Mouse (Mus musculus) hindbrain, embryonic 15.5 days (tissue): ENCODE measurements around the gene Dctn1. TPM values are rescaled to one million over a fixed set of nuclear protein-coding genes. Genes with fewer than 3 reads are reported as not detected.
A peak's percentile ranks its signal among the peaks of the same experiment; 100 is the strongest.
"Not testable (repeated sequence)": the region's sequence is repeated elsewhere in the genome, so short reads cannot be mapped to it uniquely, and the experiment has no call there.

Source experiments
- ATAC-seq: fragments of 200-750 bp; cut with Nextera tagmentation; 2 replicates; pipeline ENCODE4 v1.8.0; 2017; ENCODE audit warnings: low read depth, moderate number of reproducible peaks, moderate TSS enrichment; ENCODE audit not compliant: low FRiP score
- H3K27ac ChIP-seq: fragments of 300-500 bp; sonication (generic); replicated peaks from 2 replicates; pipeline ENCODE4 v1.5.1; 2015; ENCODE audit warnings: mild to moderate bottlenecking, inconsistent platforms
- H3K27me3 ChIP-seq: fragments of 300-500 bp; sonication (generic); 2 replicates; pipeline ENCODE4 v1.6.1; 2015; ENCODE audit warnings: control low read depth, inconsistent platforms
- H3K36me3 ChIP-seq: fragments of 300-500 bp; sonication (generic); 2 replicates; pipeline ENCODE4 v1.6.1; 2015; ENCODE audit warnings: control low read depth, inconsistent platforms
- H3K4me1 ChIP-seq: fragments of 300-500 bp; sonication (generic); replicated peaks from 2 replicates; pipeline ENCODE4 v1.6.1; 2015; ENCODE audit warnings: control low read depth, inconsistent platforms
- H3K4me2 ChIP-seq: fragments of 300-500 bp; sonication (generic); 2 replicates; pipeline ENCODE4 v1.6.1; 2015; ENCODE audit warnings: moderate library complexity, mild to moderate bottlenecking, inconsistent platforms
- H3K4me3 ChIP-seq: fragments of 300-500 bp; sonication (generic); 2 replicates; pipeline ENCODE4 v1.5.1; 2015; ENCODE audit warnings: mild to moderate bottlenecking, inconsistent platforms
- H3K9ac ChIP-seq: fragments of 300-500 bp; sonication (generic); 2 replicates; pipeline ENCODE4 v1.6.1; 2015; ENCODE audit warnings: inconsistent platforms
- H3K9me3 ChIP-seq: fragments of 300-500 bp; sonication (generic); 2 replicates; pipeline ENCODE4 v1.6.1; 2016; ENCODE audit warnings: control low read depth, inconsistent platforms
- WGBS: fragments of 180-500 bp; shearing (Covaris S2); methylation state at CpG from one replicate; pipeline ENCODE4 v1.1.7; 2015; 5-methylcytosine and 5-hydroxymethylcytosine counted together
- polyA plus RNA-seq: library from polyadenylated mRNA; unstranded; fragments of >200 nt; fragmentation: Nextera tagmentation; extraction: Ambion mirVana; gene quantifications from 2 replicates; pipeline ENCODE4 v1.2.1, GENCODE M21; 2015

Dctn1 gene
- polyA plus RNA-seq, 1 experiment from 2014 or later = 160 TPM

- 2% methylated on average over 32 of the region's 32 CpGs for WGBS
- no peaks in the 10 kb centered on the region for H3K9me3 ChIP-seq
Measured at GRCm38 (mm10) chr6:83156259-83156684, 9.4 kb upstream of the Dctn1 start, which contains the start of the genes Wdr54 and 1700003E16Rik. Wdr54 (minus strand) TSS chr6:83156397. 1700003E16Rik (plus strand) TSS chr6:83156404.

GRCm38 (mm10) chr6:83159456-83159855, 6.3 kb upstream of the Dctn1 start:
- not testable (repeated sequence) for ATAC-seq, H3K36me3 ChIP-seq, H3K4me3 ChIP-seq, H3K9ac ChIP-seq, H3K27ac ChIP-seq, H3K9me3 ChIP-seq, H3K4me2 ChIP-seq
- 29% methylated on average over 3 of the region's 3 CpGs for WGBS
- Histone ChIP-seq H3K27me3 (peaks cover 29% of the 10 kb centered on the region), H3K4me1 (peaks cover 31% of the 10 kb centered on the region)

More at GRCm38 (mm10) chr6:83156259-83156684, 9.4 kb upstream of the Dctn1 start, which contains the start of the genes Wdr54 and 1700003E16Rik:
- H3K27me3 ChIP-seq = peaks cover 15% of the 10 kb centered on the region
- H3K4me2 ChIP-seq = peak within 1 kb of the TSS; percentile 85
- peak; percentile 93 for ATAC-seq
- 0 out of 2 replicates have a peak within 1 kb of the TSS, but pooled peaks have one; percentile 2 for H3K27ac ChIP-seq
- H3K4me1 ChIP-seq = peaks cover 16% of the 10 kb centered on the region
- H3K9ac ChIP-seq = peak within 1 kb of the TSS; percentile 52
- H3K36me3 ChIP-seq = no peaks in the 10 kb centered on the region
- peak within 1 kb of the TSS; percentile 50 for H3K4me3 ChIP-seq

- no peaks in the 10 kb centered on the region for H3K9me3 ChIP-seq
- H3K4me2 ChIP-seq = peak overlapping the region; percentile 54
- no peak for ATAC-seq
- no peaks in the 10 kb centered on the region for H3K36me3 ChIP-seq
- 7% methylated on average over 19 of the region's 19 CpGs for WGBS
- H3K4me3 ChIP-seq = peak overlapping the region; percentile 26
- peaks cover 26% of the 10 kb centered on the region for H3K4me1 ChIP-seq
- no peak overlapping the region for H3K27ac ChIP-seq
- peaks cover 29% of the 10 kb centered on the region for H3K27me3 ChIP-seq
- H3K9ac ChIP-seq = no peak overlapping the region
Measured at GRCm38 (mm10) chr6:83161442-83161841, 4.3 kb upstream of the Dctn1 start.

GRCm38 (mm10) chr6:83161921-83162641, 3.6 kb upstream of the Dctn1 start:
- Histone ChIP-seq H3K4me1 (peaks cover 29% of the 10 kb centered on the region), H3K27ac (no peak overlapping the region), H3K4me2 (peak overlapping the region; percentile 54), H3K36me3 (no peaks in the 10 kb centered on the region), H3K9me3 (no peaks in the 10 kb centered on the region), H3K4me3 (peak overlapping the region; percentile 26), H3K27me3 (peaks cover 29% of the 10 kb centered on the region), H3K9ac (peak overlapping the region; percentile 30)
- ATAC-seq = no peak
- WGBS = 2% methylated on average over 46 of the region's 49 CpGs

GRCm38 (mm10) chr6:83162701-83163100, 3.0 kb upstream of the Dctn1 start:
- ATAC-seq = no peak
- H3K4me1 ChIP-seq = peaks cover 35% of the 10 kb centered on the region
- H3K27ac ChIP-seq = no peak overlapping the region
- H3K36me3 ChIP-seq = no peaks in the 10 kb centered on the region
- peak overlapping the region; percentile 17; the same call in 1 of the 2 replicates for H3K9ac ChIP-seq
- H3K9me3 ChIP-seq = no peaks in the 10 kb centered on the region
- WGBS = 2% methylated on average over 8 of the region's 8 CpGs
- H3K4me2 ChIP-seq = peak overlapping the region; percentile 54
- H3K4me3 ChIP-seq = peak overlapping the region; percentile 26
- peaks cover 29% of the 10 kb centered on the region for H3K27me3 ChIP-seq

- Histone ChIP-seq H3K36me3 (no peaks in the 10 kb centered on the region), H3K27me3 (peaks cover 26% of the 10 kb centered on the region), H3K9me3 (no peaks in the 10 kb centered on the region), H3K4me2 (peak overlapping the region; percentile 65), H3K4me3 (peak overlapping the region; percentile 83), H3K4me1 (peaks cover 57% of the 10 kb centered on the region), H3K9ac (peak overlapping the region; percentile 90), H3K27ac (peak overlapping the region; percentile 95)
- peak; percentile 43; the same call in 1 of the 2 replicates for ATAC-seq
- 6% methylated on average over 6 of the region's 6 CpGs for WGBS
Measured at GRCm38 (mm10) chr6:83165026-83165606, 604 bp upstream of the Dctn1 start.

- Histone ChIP-seq H3K36me3 (no peaks in the 10 kb centered on the region), H3K4me1 (peaks cover 68% of the 10 kb centered on the region), H3K4me3 (peak overlapping the region; percentile 83), H3K4me2 (peak overlapping the region; percentile 65), H3K27ac (peak overlapping the region; percentile 95), H3K9ac (peak overlapping the region; percentile 90), H3K27me3 (peaks cover 15% of the 10 kb centered on the region), H3K9me3 (no peaks in the 10 kb centered on the region)
- WGBS = under 1% methylated on average over 12 of the region's 12 CpGs
- peak; percentile 35 for ATAC-seq
Measured at GRCm38 (mm10) chr6:83166243-83166630, 517 bp downstream of the Dctn1 start.

GRCm38 (mm10) chr6:83169872-83170271, 4.2 kb downstream of the Dctn1 start:
- Histone ChIP-seq H3K9me3 (no peaks in the 10 kb centered on the region), H3K4me2 (no peak overlapping the region), H3K4me3 (no peak overlapping the region), H3K27me3 (no peaks in the 10 kb centered on the region), H3K9ac (no peak overlapping the region), H3K36me3 (no peaks in the 10 kb centered on the region), H3K27ac (no peak overlapping the region), H3K4me1 (peaks cover 71% of the 10 kb centered on the region)
- 84% methylated on average over 5 of the region's 5 CpGs for WGBS
- ATAC-seq = no peak

GRCm38 (mm10) chr6:83171063-83171462, 5.3 kb downstream of the Dctn1 start:
- no peaks in the 10 kb centered on the region for H3K9me3 ChIP-seq
- H3K36me3 ChIP-seq = no peaks in the 10 kb centered on the region
- ATAC-seq = no peak
- peak overlapping the region; percentile 80; the same call in 1 of the 2 replicates for H3K27ac ChIP-seq
- 0 out of 2 replicates have a peak overlapping the region, but pooled peaks have one; percentile 29 for H3K9ac ChIP-seq
- H3K4me1 ChIP-seq = peaks cover 69% of the 10 kb centered on the region
- 58% methylated on average over 5 of the region's 5 CpGs for WGBS
- peak overlapping the region; percentile 44 for H3K4me3 ChIP-seq
- peak overlapping the region; percentile 57 for H3K4me2 ChIP-seq
- no peaks in the 10 kb centered on the region for H3K27me3 ChIP-seq

- H3K4me2 ChIP-seq = peak overlapping the region; percentile 57
- peak; percentile 69 for ATAC-seq
- H3K27ac ChIP-seq = peak overlapping the region; percentile 80
- no peaks in the 10 kb centered on the region for H3K9me3 ChIP-seq
- H3K9ac ChIP-seq = peak overlapping the region; percentile 29
- peak overlapping the region; percentile 44 for H3K4me3 ChIP-seq
- no peaks in the 10 kb centered on the region for H3K36me3 ChIP-seq
- WGBS = 51% methylated on average over 9 of the region's 9 CpGs
- H3K4me1 ChIP-seq = peaks cover 59% of the 10 kb centered on the region
- H3K27me3 ChIP-seq = no peaks in the 10 kb centered on the region
Measured at GRCm38 (mm10) chr6:83172240-83172920, 6.7 kb downstream of the Dctn1 start.

GRCm38 (mm10) chr6:83175996-83176395, 10.3 kb downstream of the Dctn1 start:
- Histone ChIP-seq H3K36me3 (no peaks in the 10 kb centered on the region), H3K4me3 (no peak overlapping the region), H3K4me2 (no peak overlapping the region), H3K27ac (no peak overlapping the region), H3K9me3 (no peaks in the 10 kb centered on the region), H3K9ac (no peak overlapping the region), H3K27me3 (no peaks in the 10 kb centered on the region), H3K4me1 (peaks cover 47% of the 10 kb centered on the region)
- 78% methylated on average over 8 of the region's 8 CpGs for WGBS
- no peak for ATAC-seq
